Mouse (Mus musculus) lung, postnatal 14 days (tissue): ENCODE data around the gene Gdap1l1.

Experiments
- DNase-seq: peaks from one replicate; pipeline ENCODE4 v3.0.0; 2021

Gdap1l1 gene

GRCm38 (mm10) chr2:163466771-163467170 lies 28.5 kb downstream of the Gdap1l1 start:
- DNase-seq = peak; percentile 39

GRCm38 (mm10) chr2:163467585-163467984 lies 29.3 kb downstream of the Gdap1l1 start:
- DNase-seq = no peak

- no peak for DNase-seq
Measured at GRCm38 (mm10) chr2:163468866-163469265, 30.6 kb downstream of the Gdap1l1 start.

- no peak for DNase-seq
Measured at GRCm38 (mm10) chr2:163469711-163470110, 31.4 kb downstream of the Gdap1l1 start.

- DNase-seq = no peak
Measured at GRCm38 (mm10) chr2:163471136-163471535, 32.9 kb downstream of the Gdap1l1 start.

- DNase-seq = peak; percentile 63
Measured at GRCm38 (mm10) chr2:163471710-163472465, 33.6 kb downstream of the Gdap1l1 start.

GRCm38 (mm10) chr2:163472466-163472851 lies 34.2 kb downstream of the Gdap1l1 start, which contains the start of gene Fitm2:
Fitm2 (minus strand) TSS chr2:163472629.
- DNase-seq = peak; percentile 96

- peak; percentile 44 for DNase-seq
Measured at GRCm38 (mm10) chr2:163480191-163480825, 42.0 kb downstream of the Gdap1l1 start.

GRCm38 (mm10) chr2:163481539-163482029 lies 43.3 kb downstream of the Gdap1l1 start:
- peak; percentile 25 for DNase-seq

GRCm38 (mm10) chr2:163487360-163487759 lies 49.1 kb downstream of the Gdap1l1 start:
- DNase-seq = no peak

GRCm38 (mm10) chr2:163489725-163490291 lies 51.5 kb downstream of the Gdap1l1 start:
- DNase-seq = no peak

GRCm38 (mm10) chr2:163490656-163491055 lies 52.4 kb downstream of the Gdap1l1 start:
- DNase-seq = no peak

- DNase-seq = no peak
Measured at GRCm38 (mm10) chr2:163491351-163491750, 53.1 kb downstream of the Gdap1l1 start.

GRCm38 (mm10) chr2:163492018-163492417 lies 53.7 kb downstream of the Gdap1l1 start, which contains the start of gene R3hdml:
R3hdml (plus strand) TSS chr2:163492318.
- DNase-seq = no peak

GRCm38 (mm10) chr2:163493031-163493430 lies 54.8 kb downstream of the Gdap1l1 start:
- no peak for DNase-seq

- DNase-seq = peak; percentile 29
Measured at GRCm38 (mm10) chr2:163493976-163494375, 55.7 kb downstream of the Gdap1l1 start.

GRCm38 (mm10) chr2:163494456-163494855 lies 56.2 kb downstream of the Gdap1l1 start:
- no peak for DNase-seq

- DNase-seq = no peak
Measured at GRCm38 (mm10) chr2:163502219-163502618, 63.9 kb downstream of the Gdap1l1 start.

- DNase-seq = no peak
Measured at GRCm38 (mm10) chr2:163503191-163503590, 64.9 kb downstream of the Gdap1l1 start.
